Mouse (Mus musculus) cerebellum, postnatal 14 days (tissue): Measurements from ENCODE around the gene Krt33b.

Source experiments
- DNase-seq, 2 experiments: peaks; one replicate each; pipeline ENCODE4 v3.0.0; 2021; ENCODE audit warnings: mixed read lengths in 2 of 2

Krt33b gene

DNA sequence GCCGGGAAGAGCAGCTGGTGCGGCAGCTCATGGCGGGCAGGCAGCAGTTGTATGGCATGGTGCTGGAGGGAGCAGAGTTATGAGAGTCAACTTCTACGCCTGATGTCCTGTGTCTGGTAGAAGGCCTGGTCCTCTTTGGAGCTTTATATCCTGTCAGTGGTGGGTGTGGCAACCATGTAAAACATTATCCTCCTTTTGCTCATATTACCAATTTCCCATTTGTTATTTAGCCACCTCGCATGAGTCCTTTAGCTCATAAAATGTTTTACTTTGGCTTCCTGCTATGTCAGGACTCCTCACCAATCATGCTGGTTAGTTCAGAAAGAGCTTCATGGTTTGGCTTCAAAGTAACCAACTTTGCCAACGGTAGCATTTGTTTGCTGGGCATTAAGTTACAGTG, at the start of gene Krt33b:
TSS of gene Krt33b (minus strand) at position 101 of the 400 bp plus-strand sequence.
- DNase-seq: no peak

DNA sequence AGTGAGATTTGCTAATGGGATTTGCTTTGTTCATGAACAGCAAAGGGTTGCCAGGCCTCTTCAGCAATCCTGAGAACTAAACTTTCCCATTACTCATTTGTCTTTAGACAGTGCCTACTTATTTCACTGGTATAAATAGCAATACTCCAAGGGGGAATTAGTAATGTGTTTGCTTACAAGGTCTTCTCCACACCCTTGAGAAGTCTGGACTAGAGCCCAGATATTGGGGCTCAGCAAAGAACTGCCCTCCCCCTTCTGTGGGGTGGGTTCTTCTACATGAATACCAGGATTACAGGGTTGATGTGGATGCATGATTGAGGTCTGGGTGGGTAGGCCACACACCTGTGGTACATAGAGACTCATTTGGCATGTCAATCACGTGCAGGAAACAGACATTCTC, 44.2 kb upstream of the Krt33b start:
- DNase-seq: no peak

GRCm38 (mm10) chr11:100067293-100068036, 37.8 kb upstream of the Krt33b start:
- no peak for DNase-seq

- DNase-seq: peak; percentile 80 to 81
These were observed 36.8 kb upstream of the Krt33b start for GRCm38 (mm10) chr11:100066236-100067010.

GRCm38 (mm10) chr11:100058875-100059274, 29.2 kb upstream of the Krt33b start:
- peak; percentile 23 to 47 for DNase-seq

DNA sequence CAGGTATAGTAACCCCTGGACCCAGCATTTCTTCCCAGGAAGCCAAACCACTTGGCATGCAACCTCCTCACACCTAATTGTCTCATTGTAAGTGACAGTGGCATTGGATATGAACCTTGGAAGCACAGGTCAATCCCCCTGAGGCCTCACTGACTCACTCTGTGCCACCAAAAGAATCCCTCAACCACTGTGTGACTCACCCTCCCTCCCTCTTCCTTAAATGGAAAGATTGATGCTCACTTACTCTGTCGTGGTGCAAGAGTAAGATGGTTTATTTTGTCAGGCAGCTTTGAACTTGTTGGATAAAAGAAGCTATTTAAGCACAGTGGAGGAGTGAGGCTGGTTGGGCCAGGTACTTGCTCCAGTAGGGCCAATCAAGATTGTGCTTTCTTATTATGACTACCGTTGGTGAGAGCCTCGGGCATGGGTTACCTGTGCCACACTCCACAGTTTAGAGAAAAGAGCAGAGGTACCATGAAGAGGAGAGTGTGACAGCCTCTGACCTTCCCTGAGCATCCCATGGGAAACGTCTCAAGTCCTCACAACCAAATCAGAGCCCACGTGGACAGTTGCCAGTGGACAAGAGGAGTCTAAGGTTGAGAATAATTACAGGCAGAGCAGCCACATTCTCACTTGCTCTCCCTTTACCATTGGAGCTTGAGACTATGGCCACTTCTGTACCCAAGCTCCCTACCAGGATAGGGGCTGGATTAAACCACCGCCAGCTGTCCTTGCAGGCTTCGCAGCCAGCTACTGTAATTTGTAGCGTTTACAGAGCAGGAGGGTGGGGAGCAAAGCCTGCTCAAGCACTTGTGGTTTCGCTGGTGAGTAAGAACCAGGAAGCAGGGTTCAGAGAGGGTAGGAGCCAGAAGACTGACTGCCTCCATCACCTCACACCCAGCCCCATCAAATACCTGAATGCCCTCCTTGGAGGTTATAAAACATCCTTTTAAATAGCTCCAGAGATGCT, 26.3 kb upstream of the Krt33b start:
- DNase-seq: peak in 1 of 2 experiments; percentile 17

GRCm38 (mm10) chr11:100050451-100050850, 20.8 kb upstream of the Krt33b start, which contains the start of gene Krt31:
Gene Krt31, minus strand, starts transcription at chr11:100050551.
- DNase-seq: no peak

DNA sequence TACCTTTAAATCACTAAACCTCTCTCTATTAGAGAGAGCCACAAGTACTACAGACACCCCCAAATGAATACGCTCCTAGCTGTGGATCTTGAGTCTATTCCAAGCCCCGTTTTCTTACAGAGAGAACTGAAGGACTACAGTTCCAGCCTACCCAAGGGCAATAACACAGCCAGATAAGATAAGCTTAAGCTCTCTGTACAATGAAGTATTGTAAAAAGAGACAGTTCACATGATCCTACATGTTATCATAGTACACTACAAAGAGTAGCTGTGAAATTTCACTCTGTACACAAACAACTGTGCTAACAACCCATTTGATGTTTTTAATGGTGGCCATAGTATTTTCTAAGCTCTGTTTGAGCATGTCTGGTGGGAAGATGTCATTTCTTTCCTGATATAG, 17.5 kb upstream of the Krt33b start:
- DNase-seq: no peak

DNA sequence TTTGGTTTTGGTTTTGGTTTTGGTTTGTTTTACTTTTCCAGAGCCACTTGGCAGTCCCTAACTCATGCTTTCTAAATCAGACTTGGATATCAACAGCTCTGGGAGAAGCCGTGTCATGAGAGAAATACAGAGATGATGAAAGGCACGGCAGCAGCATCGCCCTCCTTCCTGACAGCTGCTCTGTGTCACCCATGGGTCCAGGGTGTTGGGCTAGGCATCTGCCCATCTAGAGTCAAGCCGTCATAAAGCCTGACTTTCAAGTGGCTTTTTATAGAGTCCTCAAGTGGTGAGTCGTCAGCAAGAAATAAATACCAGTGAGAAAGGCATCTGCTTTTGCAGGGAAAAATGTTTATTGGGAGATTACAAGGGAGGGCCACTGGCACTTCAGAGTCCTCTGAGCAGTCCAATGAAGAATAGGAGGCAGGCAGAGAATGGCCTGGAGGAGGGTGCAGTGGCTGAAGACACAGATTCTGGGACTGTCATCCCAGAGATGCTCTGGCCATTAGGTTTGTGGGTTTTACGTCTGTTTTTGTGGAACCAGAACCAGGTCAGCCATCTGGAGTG, 16.7 kb upstream of the Krt33b start:
- no peak for DNase-seq

DNA sequence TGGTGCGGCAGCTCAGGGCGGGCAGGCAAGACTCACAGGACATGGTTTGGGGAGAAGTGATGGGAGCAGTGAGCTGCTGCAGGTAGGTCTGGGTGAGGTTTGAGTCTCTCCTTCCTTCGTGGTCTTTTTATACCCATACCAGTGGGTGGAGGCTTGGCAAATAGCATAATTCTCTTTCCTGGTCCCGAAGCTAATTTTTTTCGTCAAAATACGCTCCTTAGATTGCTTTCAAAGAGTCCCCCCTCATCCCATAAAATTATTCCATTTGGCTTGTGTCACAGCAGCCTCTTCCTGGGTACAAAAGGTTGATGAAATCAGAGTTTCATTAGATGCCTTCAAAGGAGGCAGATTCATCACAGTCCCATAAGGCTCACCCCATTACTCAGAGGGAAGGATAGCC, 11.8 kb upstream of the Krt33b start, which contains the start of gene Krt34:
TSS of gene Krt34 (minus strand) at position 101 of the 400 bp plus-strand sequence.
- DNase-seq: no peak

- no peak for DNase-seq
These were observed 8.2 kb downstream of the Krt33b start for GRCm38 (mm10) chr11:100021438-100021837.

GRCm38 (mm10) chr11:100019466-100019865, 10.2 kb downstream of the Krt33b start:
- no peak for DNase-seq

DNA sequence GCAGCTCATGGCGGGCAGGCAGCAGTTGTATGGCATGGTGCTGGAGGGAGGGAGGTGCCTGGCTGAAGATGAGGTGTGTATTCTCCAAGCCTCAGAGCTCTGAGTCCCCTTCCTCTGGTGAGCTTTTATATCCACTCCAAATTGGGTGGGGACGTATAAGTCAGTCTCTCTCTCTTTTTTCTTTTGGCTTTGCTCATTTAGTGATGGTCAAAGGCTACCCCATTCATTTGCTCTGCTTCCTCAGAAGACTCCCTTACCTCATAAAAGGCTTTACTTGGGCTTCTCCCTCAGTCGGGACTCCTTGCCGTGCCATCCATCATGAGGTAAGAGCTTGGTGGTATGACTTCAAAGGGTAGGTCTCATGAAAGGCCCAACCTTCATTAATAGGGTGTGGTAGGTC, 13.6 kb downstream of the Krt33b start, which contains the start of gene Krt33a:
TSS of gene Krt33a (minus strand) at position 101 of the 400 bp plus-strand sequence.
- no peak for DNase-seq

GRCm38 (mm10) chr11:100013691-100014171, 15.9 kb downstream of the Krt33b start:
- DNase-seq: no peak

DNA sequence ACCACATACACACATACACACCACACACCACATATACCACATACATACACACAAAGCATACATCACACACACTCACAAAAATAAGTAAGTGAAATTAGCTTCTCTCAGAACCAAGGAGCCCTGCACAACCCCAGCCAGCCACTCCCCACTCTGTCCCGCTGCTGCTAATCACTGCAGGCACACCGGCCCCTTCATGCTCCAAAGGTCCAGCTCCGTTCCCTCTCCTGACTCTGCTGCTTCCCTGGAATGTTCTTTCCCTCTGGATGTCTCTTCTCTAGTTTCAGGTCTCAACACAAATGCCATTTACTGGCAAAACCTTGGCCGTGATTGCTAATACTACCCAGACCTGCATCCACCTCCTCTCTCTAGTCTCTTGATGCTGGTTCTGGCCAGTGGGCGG, 19.0 kb downstream of the Krt33b start:
- no peak for DNase-seq

DNA sequence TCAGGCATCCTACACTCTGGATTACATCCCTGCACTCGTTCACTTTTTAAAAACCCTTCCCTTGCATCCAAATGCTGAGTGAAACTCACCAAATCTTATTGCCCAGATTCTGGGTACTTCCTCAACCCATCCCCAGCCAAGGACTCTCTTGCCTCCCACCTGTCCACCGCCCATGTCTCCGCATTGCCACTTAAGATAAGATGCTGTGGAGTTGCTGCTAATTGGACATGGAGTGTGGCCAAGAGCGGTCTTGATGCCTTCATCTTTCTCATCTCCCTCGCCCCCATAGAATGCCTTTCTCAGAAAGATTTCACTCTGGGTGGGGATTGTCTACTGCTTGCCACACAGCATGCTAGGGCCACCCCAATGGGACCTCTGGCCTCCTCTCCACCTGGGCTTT, 21.3 kb downstream of the Krt33b start:
- no peak for DNase-seq

- peak in 1 of 2 experiments; percentile 47 for DNase-seq
These were observed 23.0 kb downstream of the Krt33b start for GRCm38 (mm10) chr11:100006624-100007023.

- DNase-seq: no peak
These were observed 23.8 kb downstream of the Krt33b start for GRCm38 (mm10) chr11:100005905-100006304.

DNA sequence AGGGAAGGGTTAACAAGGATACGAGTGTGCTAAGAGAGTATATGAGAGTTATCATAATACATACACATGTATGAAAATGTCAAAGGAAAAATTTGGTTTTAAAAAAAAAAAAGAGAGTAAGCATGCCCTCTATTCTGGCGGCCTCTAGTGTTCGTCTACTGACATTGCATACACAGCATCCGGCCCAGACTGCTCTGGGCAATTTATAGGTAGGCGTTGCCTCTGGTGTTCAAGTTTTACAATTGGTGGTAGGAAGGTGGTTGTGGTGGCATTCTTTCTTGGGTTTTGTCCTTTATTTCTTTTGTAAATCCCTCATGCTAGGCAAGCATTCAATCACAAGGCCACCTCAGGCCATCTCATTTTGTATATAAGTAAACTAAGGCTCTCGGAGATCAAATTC, 24.8 kb downstream of the Krt33b start:
- peak; percentile 72 to 78 for DNase-seq

DNA sequence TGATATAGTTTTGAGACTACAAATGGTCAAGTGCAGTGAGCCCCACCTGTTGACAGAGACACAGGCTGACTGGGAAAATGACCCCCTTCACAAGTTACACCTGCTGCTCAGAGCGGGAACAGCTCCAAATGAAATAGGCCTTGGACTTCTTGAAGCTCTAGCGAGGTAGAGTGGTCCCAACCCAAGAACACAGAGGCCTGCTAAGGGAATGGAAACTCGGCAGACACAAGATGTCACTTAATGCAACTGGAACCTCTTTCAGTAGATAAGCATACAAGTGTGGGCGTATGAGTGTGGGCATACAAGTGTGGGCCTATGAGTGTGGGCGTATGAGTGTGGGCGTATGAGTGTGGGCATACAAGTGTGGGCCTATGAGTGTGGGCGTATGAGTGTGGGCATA, 30.6 kb downstream of the Krt33b start:
- DNase-seq: no peak

- DNase-seq: no peak
These were observed 35.3 kb downstream of the Krt33b start for GRCm38 (mm10) chr11:99994384-99994661.
